Mouse (Mus musculus): ENCODE results near the gene Epsti1. TPM values are rescaled to one million over a fixed set of nuclear protein-coding genes. Genes with fewer than 3 reads are reported as not detected.

The Epsti1 gene
- polyA plus RNA-seq, 1 experiment from 2014 or later: 0.29 TPM

DNA sequence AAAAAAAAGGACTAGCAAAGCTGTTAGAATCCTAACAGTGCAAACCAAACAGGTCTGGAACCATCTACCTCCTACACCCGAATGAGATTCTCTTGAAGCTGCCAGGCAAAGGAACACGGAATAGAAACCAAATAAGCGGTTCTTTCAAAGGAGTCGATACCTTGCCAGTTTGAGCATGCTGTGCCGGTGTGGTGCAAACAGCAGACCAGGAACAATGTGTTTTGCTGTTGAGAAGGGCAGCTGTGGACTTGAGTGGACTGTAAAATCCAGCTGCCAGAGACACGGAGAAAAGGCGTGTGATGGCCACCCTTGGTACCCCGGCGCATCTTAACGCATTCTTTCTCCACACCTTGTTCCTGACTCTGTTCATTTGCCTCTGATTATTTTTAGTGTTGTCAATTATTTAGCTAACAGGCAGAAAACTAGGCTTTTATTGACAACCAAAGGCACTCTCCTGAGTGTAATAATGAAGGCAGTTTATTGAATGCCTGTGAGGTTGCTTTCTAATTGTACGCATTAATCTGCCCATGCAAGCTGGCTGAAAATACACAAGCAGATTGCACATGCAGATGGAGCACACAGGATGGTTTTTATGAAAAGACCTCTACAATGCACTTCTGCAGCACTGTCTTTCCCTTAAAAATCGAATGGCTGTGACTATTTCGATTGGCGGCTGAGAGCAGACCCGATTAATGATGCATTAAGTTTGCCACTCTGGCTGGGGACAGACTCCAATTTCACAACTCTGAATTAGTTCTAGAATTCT lies 38.9 kb downstream of the Epsti1 start:
- H3K9me3 ChIP-seq (replicated peaks): 0 out of 2 replicates have a peak, but pooled peaks cover 8% of the 10 kb centered on the region
- H3K27me3 ChIP-seq (replicated peaks): no peaks in the 10 kb centered on the region
- H3K27ac ChIP-seq (ENCODE audit: poor library complexity, severe bottlenecking): no peak overlapping the region
- no peak overlapping the region for H3K4me2 ChIP-seq
- no peak for ATAC-seq (ENCODE audit: insufficient number of reproducible peaks, low FRiP score)
- no peaks in the 10 kb centered on the region for H3K36me3 ChIP-seq
- no peaks in the 10 kb centered on the region for H3K4me1 ChIP-seq (replicated peaks)
- H3K9ac ChIP-seq: no peak overlapping the region
- no peak overlapping the region for H3K4me3 ChIP-seq
- WGBS: 82% methylated on average over 15 of the region's 15 CpGs

DNA sequence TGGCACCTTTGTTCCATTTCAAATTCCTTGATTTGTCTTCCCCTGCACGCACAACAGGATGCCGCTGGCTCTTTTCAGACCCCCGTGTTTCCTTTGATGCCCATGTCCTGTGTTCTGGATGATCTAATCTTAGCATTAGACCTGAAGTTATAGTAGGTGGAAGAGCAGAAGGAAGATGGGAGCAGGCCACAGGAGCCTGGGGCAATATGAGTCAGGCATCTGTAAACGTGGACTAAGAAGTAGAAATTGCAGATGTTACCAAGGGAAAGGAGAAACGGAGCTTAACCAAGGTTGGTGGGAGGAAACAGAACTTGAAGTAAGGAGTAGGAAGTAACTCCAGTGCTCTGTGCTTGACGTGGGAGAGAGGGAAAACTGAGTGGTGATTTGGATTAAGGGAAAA lies 57.7 kb downstream of the Epsti1 start:
- Histone ChIP-seq H3K9ac (no peak overlapping the region), H3K4me3 (no peak overlapping the region), H3K36me3 (no peaks in the 10 kb centered on the region), H3K27ac (ENCODE audit: poor library complexity, severe bottlenecking) (no peak overlapping the region), H3K27me3 (replicated peaks) (no peaks in the 10 kb centered on the region), H3K4me1 (replicated peaks) (peaks cover 5% of the 10 kb centered on the region; the same call in 1 of the 2 replicates), H3K4me2 (no peak overlapping the region), H3K9me3 (replicated peaks) (no peaks in the 10 kb centered on the region)
- WGBS: 76% methylated on average over 6 of the region's 6 CpGs
- ATAC-seq (ENCODE audit: insufficient number of reproducible peaks, low FRiP score): no peak

DNA sequence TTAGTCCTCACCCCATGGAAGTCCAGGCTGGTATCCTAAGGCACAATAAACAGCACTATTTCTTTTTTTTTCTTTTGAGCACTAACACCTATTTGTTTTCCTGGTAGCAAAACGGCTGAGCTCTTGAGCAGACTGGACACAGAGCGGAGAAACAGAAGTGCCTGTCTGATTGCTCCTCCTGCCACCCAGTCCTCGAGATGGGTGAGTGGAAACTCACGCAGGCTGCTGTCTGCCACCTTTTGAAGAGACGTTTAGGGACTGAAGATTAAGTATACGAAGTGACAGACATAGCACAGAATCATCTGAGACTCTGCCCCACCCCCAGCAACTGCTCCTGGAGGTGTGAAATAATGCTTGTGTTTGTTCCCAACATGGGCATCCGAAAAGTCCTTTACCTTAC lies 59.5 kb downstream of the Epsti1 start:
- H3K4me3 ChIP-seq: no peak overlapping the region
- H3K27ac ChIP-seq (ENCODE audit: poor library complexity, severe bottlenecking): no peak overlapping the region
- H3K4me1 ChIP-seq (replicated peaks): peaks cover 5% of the 10 kb centered on the region; the same call in 1 of the 2 replicates
- ATAC-seq (ENCODE audit: insufficient number of reproducible peaks, low FRiP score): no peak
- H3K4me2 ChIP-seq: no peak overlapping the region
- WGBS: 26% methylated on average over 7 of the region's 7 CpGs
- H3K36me3 ChIP-seq: no peaks in the 10 kb centered on the region
- no peaks in the 10 kb centered on the region for H3K9me3 ChIP-seq (replicated peaks)
- no peak overlapping the region for H3K9ac ChIP-seq
- H3K27me3 ChIP-seq (replicated peaks): no peaks in the 10 kb centered on the region

DNA sequence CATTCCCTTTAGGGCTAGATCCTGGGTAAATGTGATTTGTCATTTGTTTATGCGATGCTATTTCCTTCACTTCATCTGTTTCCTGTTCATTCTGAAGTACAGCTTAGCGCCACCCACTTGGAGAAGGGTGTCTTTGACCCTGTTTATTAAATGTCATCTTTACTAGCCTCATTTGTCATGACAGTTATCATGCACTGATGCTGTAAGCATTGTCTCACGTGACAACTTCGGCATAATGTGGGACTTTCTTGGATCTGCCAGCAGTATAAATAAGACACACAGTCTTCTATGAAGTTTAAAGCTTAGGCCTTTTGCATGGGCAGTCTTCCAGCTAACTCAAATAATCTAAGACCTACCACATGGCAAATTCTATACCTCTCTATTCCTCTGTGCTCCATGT lies 67.3 kb downstream of the Epsti1 start:
- Histone ChIP-seq H3K4me2 (no peak overlapping the region), H3K4me3 (no peak overlapping the region), H3K4me1 (replicated peaks) (no peaks in the 10 kb centered on the region), H3K27me3 (replicated peaks) (no peaks in the 10 kb centered on the region), H3K9me3 (replicated peaks) (no peaks in the 10 kb centered on the region), H3K9ac (no peak overlapping the region), H3K27ac (ENCODE audit: poor library complexity, severe bottlenecking) (no peak overlapping the region), H3K36me3 (no peaks in the 10 kb centered on the region)
- WGBS: 87% methylated on average over 4 of the region's 4 CpGs
- no peak for ATAC-seq (ENCODE audit: insufficient number of reproducible peaks, low FRiP score)

DNA sequence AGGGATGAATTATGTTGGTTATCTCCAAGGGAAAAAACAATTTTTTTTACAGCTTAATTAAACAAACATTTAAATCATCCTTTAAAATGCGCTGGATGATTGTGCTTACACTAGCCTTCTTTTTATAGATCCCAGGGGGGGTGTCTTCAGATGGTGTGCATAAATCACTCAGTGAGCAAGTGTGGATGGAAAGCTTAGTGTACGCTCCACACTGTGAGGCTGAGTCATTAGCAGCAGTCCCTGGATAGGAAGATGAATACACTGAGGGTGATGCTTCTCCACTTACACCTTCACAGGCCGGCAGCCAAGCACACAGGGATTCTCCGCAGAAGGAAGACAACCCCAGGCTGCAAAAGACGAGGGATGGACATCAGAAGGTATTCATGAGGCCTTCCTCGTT lies 70.2 kb downstream of the Epsti1 start:
- 75% methylated on average over 6 of the region's 6 CpGs for WGBS
- Histone ChIP-seq H3K27me3 (replicated peaks) (no peaks in the 10 kb centered on the region), H3K4me3 (no peak overlapping the region), H3K9me3 (replicated peaks) (no peaks in the 10 kb centered on the region), H3K27ac (ENCODE audit: poor library complexity, severe bottlenecking) (no peak overlapping the region), H3K36me3 (no peaks in the 10 kb centered on the region), H3K9ac (no peak overlapping the region), H3K4me2 (no peak overlapping the region), H3K4me1 (replicated peaks) (no peaks in the 10 kb centered on the region)
- ATAC-seq (ENCODE audit: insufficient number of reproducible peaks, low FRiP score): no peak

DNA sequence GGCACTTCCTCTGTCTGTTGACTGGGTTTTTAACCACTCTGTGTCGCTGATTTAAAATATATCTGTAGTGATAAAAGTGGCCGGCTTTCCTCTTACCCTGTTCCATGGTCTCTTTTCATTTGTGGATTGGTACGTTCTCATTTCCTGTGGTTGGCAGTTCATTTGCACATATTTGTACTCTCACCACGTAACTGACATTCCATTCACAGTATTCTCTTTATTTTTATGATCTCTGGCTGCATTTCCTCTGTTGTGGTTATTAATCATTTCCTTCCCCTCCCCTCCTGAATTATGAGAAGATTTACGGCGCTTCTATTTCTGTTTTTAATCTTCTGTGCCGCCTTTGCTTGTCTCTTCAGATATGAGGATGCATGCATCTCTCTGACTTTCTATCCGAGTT lies 71.7 kb downstream of the Epsti1 start:
- no peaks in the 10 kb centered on the region for H3K27me3 ChIP-seq (replicated peaks)
- no peaks in the 10 kb centered on the region for H3K4me1 ChIP-seq (replicated peaks)
- no peak overlapping the region for H3K9ac ChIP-seq
- 68% methylated on average over 8 of the region's 8 CpGs for WGBS
- H3K9me3 ChIP-seq (replicated peaks): no peaks in the 10 kb centered on the region
- H3K36me3 ChIP-seq: no peaks in the 10 kb centered on the region
- H3K4me2 ChIP-seq: no peak overlapping the region
- H3K4me3 ChIP-seq: no peak overlapping the region
- H3K27ac ChIP-seq (ENCODE audit: poor library complexity, severe bottlenecking): no peak overlapping the region
- no peak for ATAC-seq (ENCODE audit: insufficient number of reproducible peaks, low FRiP score)

DNA sequence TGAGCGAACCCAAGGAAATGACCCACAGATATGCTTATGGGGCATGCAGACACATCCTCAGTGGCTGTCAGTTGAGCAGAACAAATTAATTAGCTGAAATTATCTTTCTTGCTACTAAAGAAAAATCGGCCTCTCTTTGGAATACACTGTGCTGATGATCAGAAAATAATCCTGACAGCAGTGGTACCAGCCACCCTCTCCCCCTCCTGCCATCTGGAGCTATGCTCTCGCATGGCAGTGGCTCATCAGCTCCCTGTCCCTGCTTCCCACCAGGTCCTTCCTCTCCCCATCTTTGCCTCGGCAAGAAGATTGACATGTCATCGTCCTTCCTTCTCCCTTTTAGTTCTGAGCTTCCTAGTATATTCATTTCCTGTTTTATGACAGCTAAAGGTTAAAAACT lies 77.5 kb downstream of the Epsti1 start:
- no peak overlapping the region for H3K27ac ChIP-seq (ENCODE audit: poor library complexity, severe bottlenecking)
- no peaks in the 10 kb centered on the region for H3K9me3 ChIP-seq (replicated peaks)
- H3K9ac ChIP-seq: no peak overlapping the region
- WGBS: 67% methylated on average over 5 of the region's 5 CpGs
- no peaks in the 10 kb centered on the region for H3K27me3 ChIP-seq (replicated peaks)
- no peak overlapping the region for H3K4me2 ChIP-seq
- ATAC-seq (ENCODE audit: insufficient number of reproducible peaks, low FRiP score): no peak
- no peak overlapping the region for H3K4me3 ChIP-seq
- no peaks in the 10 kb centered on the region for H3K36me3 ChIP-seq
- H3K4me1 ChIP-seq (replicated peaks): no peaks in the 10 kb centered on the region

DNA sequence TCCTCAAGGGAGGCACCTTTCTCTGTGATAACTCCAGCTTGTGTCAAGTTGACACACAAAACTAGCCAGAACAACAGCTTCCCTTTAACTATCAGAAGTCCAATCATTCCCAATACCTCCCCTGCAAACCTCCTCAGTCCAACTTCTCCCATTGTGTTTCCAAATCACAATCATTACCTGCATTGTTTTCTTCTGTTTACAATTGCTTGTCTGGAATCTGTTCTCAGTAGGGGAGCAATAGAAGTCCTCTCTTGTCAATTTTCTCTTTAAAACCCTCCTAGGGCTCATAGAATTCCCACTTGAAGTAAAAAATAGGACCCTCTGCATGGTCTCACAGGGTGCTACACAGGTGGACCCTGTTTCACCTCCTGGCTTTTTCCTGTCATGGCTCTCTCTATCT lies 93.7 kb downstream of the Epsti1 start:
- no peak overlapping the region for H3K4me2 ChIP-seq

DNA sequence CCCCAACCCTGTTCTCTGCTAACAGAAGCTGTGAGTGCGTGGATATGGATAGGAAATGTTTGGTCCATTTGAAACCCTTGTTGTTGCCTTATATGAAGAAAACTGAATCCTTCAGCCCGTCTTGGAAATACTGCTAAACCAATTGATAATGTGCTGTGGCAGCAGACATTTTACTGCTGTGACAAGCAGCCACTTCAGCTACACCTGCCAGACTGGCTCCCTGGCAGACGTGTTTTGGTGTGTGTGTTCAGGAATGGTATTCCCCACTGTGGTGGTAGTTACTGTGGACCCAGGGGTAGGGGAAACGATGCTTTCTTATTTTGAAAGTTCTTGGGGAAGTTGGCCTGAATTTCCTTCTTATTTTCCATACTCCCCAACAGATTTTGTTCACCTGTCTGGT lies 100.4 kb downstream of the Epsti1 start:
- no peak overlapping the region for H3K4me3 ChIP-seq
- 59% methylated on average over 4 of the region's 4 CpGs for WGBS
- no peak overlapping the region for H3K4me2 ChIP-seq
- no peaks in the 10 kb centered on the region for H3K9me3 ChIP-seq (replicated peaks)
- H3K27ac ChIP-seq (ENCODE audit: poor library complexity, severe bottlenecking): no peak overlapping the region
- no peaks in the 10 kb centered on the region for H3K36me3 ChIP-seq
- no peaks in the 10 kb centered on the region for H3K4me1 ChIP-seq (replicated peaks)
- no peak overlapping the region for H3K9ac ChIP-seq
- H3K27me3 ChIP-seq (replicated peaks): no peaks in the 10 kb centered on the region
- no peak for ATAC-seq (ENCODE audit: insufficient number of reproducible peaks, low FRiP score)

More for the DNA sequence above, 93.7 kb downstream of the Epsti1 start:
- no peaks in the 10 kb centered on the region for H3K27me3 ChIP-seq (replicated peaks)
- H3K9me3 ChIP-seq (replicated peaks): no peaks in the 10 kb centered on the region
- H3K27ac ChIP-seq (ENCODE audit: poor library complexity, severe bottlenecking): no peak overlapping the region
- no peaks in the 10 kb centered on the region for H3K36me3 ChIP-seq
- H3K4me3 ChIP-seq: no peak overlapping the region
- no peak overlapping the region for H3K9ac ChIP-seq
- ATAC-seq (ENCODE audit: insufficient number of reproducible peaks, low FRiP score): no peak
- no peaks in the 10 kb centered on the region for H3K4me1 ChIP-seq (replicated peaks)

DNA sequence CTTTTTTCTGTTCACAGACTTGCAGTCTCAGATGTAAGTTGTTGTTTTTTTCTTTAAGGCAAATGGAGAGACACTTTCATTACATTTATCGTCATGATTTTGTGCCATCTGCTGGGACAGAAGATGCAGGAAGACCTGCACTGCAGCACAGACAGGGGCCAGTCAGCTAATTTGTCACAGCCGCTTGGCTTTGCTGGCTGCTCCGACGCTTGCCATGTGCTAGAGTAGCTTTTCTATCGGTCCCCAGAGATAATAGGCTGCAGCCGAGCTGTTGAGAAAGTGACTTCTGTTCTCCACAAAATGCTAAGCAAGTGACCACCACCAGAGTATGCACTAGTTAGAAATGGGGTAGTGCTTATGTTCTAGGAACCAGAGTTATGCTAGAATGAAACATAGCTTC lies 104.0 kb downstream of the Epsti1 start:
- ATAC-seq (ENCODE audit: insufficient number of reproducible peaks, low FRiP score): no peak
- no peak overlapping the region for H3K27ac ChIP-seq (ENCODE audit: poor library complexity, severe bottlenecking)
- no peaks in the 10 kb centered on the region for H3K4me1 ChIP-seq (replicated peaks)
- no peak overlapping the region for H3K4me2 ChIP-seq
- H3K36me3 ChIP-seq: no peaks in the 10 kb centered on the region
- no peak overlapping the region for H3K4me3 ChIP-seq
- H3K27me3 ChIP-seq (replicated peaks): no peaks in the 10 kb centered on the region
- no peaks in the 10 kb centered on the region for H3K9me3 ChIP-seq (replicated peaks)
- WGBS: 24% methylated on average over 6 of the region's 6 CpGs
- no peak overlapping the region for H3K9ac ChIP-seq

DNA sequence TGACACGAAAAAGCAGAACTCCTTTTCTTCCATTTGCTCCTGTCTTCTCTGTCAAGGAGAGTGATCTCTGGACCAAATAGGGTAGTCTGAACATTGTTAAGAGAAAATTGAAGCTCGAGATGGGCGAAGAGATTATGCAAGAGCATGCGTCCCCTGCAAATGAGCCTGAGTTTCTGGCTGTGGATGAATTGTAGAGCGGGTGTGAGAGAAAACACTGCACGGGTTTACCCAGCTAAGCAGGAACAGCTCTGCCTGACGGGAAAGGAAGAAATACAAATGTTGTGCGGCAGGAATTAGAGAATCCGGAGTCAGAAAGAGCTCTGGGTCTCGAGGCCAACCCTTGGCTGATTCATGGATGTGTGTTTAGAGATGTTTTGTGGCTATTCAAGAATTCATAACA lies 107.8 kb downstream of the Epsti1 start:
- Histone ChIP-seq H3K4me1 (replicated peaks) (no peaks in the 10 kb centered on the region), H3K4me2 (no peak overlapping the region), H3K27ac (ENCODE audit: poor library complexity, severe bottlenecking) (no peak overlapping the region), H3K9ac (no peak overlapping the region), H3K36me3 (no peaks in the 10 kb centered on the region), H3K9me3 (replicated peaks) (no peaks in the 10 kb centered on the region), H3K27me3 (replicated peaks) (no peaks in the 10 kb centered on the region), H3K4me3 (no peak overlapping the region)
- WGBS: 60% methylated on average over 10 of the region's 10 CpGs
- no peak for ATAC-seq (ENCODE audit: insufficient number of reproducible peaks, low FRiP score)
